Mouse (Mus musculus) stomach, postnatal 0 days (tissue): ENCODE data around the gene Stxbp4. TPM values are rescaled to one million over a fixed set of nuclear protein-coding genes. Genes with fewer than 3 reads are reported as not detected.

Source experiments
- ATAC-seq: fragments of 200-750 bp; cut with Nextera tagmentation; 2 replicates; pipeline ENCODE4 v1.8.0; 2017; ENCODE audit not compliant: low FRiP score, low TSS enrichment
- DNase-seq: peaks from one replicate; pipeline ENCODE4 v3.0.0-alpha.2; 2016; ENCODE audit warnings: low spot score
- H3K27ac ChIP-seq: fragments of 300-500 bp; sonication (generic); replicated peaks from 2 replicates; pipeline ENCODE4 v1.5.1; 2014; ENCODE audit warnings: mild to moderate bottlenecking, control low read depth
- H3K27me3 ChIP-seq: fragments of 300-500 bp; sonication (generic); 2 replicates; pipeline ENCODE4 v1.6.1; 2014; ENCODE audit warnings: low read length; ENCODE audit not compliant: control insufficient read depth, insufficient read depth
- H3K36me3 ChIP-seq: fragments of 300-500 bp; sonication (generic); 2 replicates; pipeline ENCODE4 v1.6.1; 2014; ENCODE audit warnings: low read length, mixed read lengths; ENCODE audit not compliant: control insufficient read depth, insufficient read depth
- H3K4me1 ChIP-seq: fragments of 300-500 bp; sonication (generic); replicated peaks from 2 replicates; pipeline ENCODE4 v1.6.1; 2014; ENCODE audit warnings: antibody characterized with exemption; ENCODE audit not compliant: control insufficient read depth, insufficient read depth
- H3K4me2 ChIP-seq: fragments of 300-500 bp; sonication (generic); replicated peaks from 2 replicates; pipeline ENCODE4 v1.6.1; 2014; ENCODE audit warnings: low read depth, mild to moderate bottlenecking, control low read depth, moderate library complexity
- H3K4me3 ChIP-seq: fragments of 300-500 bp; sonication (generic); 2 replicates; pipeline ENCODE4 v1.5.1; 2014; ENCODE audit warnings: low read depth, low read length, control low read depth
- H3K9ac ChIP-seq: fragments of 300-500 bp; sonication (generic); 2 replicates; pipeline ENCODE4 v1.6.1; 2014; ENCODE audit warnings: mild to moderate bottlenecking, low read length, control low read depth, mixed read lengths
- H3K9me3 ChIP-seq: fragments of 300-500 bp; sonication (generic); 2 replicates; pipeline ENCODE4 v1.6.1; 2016; ENCODE audit warnings: low read length; ENCODE audit not compliant: control insufficient read depth
- CTCF ChIP-seq: IDR thresholded peaks from 2 replicates; pipeline ENCODE4 v1.5.1; 2016; ENCODE audit warnings: antibody characterized with exemption, low read depth, mild to moderate bottlenecking, moderate library complexity
- EP300 ChIP-seq: optimal IDR thresholded peaks from 2 replicates; pipeline ENCODE3; 2016; ENCODE audit warnings: antibody characterized with exemption
- WGBS: fragments of 180-500 bp; shearing (Covaris S2); extraction: QIAGEN DNeasy Blood & Tissue Kit; methylation state at CpG from one replicate; pipeline ENCODE4 v1.1.7; 2014; 5-methylcytosine and 5-hydroxymethylcytosine counted together
- polyA plus RNA-seq: library from polyadenylated mRNA; unstranded; fragments of >200 nt; fragmentation: Nextera tagmentation; extraction: Ambion mirVana; gene quantifications from 2 replicates; pipeline ENCODE4 v1.2.1, GENCODE M21; 2015

The Stxbp4 gene
- polyA plus RNA-seq, 1 experiment from 2014 or later, result 2.7 TPM

GRCm38 (mm10) chr11:90666916-90667315, 29.0 kb upstream of the Stxbp4 start:
- ATAC-seq (no peak), DNase-seq (no peak)
- Histone ChIP-seq H3K27me3 (no peaks in the 10 kb centered on the region), H3K9ac (no peak overlapping the region), H3K4me3 (no peak overlapping the region), H3K4me2 (no peak overlapping the region), H3K4me1 (peaks cover 11% of the 10 kb centered on the region; the same call in 1 of the 2 replicates), H3K27ac (peak overlapping the region; percentile 76), H3K9me3 (no peaks in the 10 kb centered on the region), H3K36me3 (no peaks in the 10 kb centered on the region)
- no peak for TF ChIP-seq CTCF
- no peak for TF ChIP-seq EP300
- WGBS, result 75% methylated on average over 4 of the region's 4 CpGs

DNA sequence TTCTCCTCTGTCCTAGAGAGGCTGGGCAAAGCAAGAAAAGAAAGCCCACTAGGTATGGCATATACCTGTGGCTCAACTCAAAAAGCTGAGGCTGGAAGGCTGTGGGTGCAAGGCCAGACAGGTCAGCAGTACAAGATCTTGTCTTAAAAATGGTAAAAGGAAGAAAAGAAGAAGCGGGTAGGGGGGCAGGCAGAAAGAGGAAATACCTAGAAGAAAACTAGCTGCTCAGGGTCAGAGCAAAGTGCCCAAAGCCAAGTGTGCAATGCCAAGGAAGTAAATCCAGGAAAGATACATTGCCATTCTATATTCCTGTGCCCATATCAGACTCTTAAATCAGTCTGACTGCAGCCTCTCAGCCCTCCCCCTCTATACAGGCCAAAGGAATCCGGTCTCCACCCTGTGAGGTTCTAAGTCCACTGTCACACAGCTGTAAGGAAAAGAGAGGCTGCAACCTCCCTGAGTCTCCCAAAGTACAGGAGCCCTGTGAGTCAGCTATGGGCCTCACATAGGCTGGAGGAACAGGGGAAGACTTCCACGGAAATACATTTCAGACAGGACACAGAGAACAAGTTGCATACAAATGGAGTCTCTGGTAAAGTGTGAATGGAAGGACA, 28.4 kb upstream of the Stxbp4 start:
- TF ChIP-seq EP300 (no peak), CTCF (no peak)
- peak overlapping the region; percentile 76 for H3K27ac ChIP-seq
- H3K36me3 ChIP-seq, result no peaks in the 10 kb centered on the region
- DNase-seq (peak; percentile 31), ATAC-seq (peak; percentile 88)
- H3K9ac ChIP-seq, result no peak overlapping the region
- 41% methylated on average over 3 of the region's 3 CpGs for WGBS
- H3K4me1 ChIP-seq, result peaks cover 11% of the 10 kb centered on the region; the same call in 1 of the 2 replicates
- no peaks in the 10 kb centered on the region for H3K27me3 ChIP-seq
- H3K9me3 ChIP-seq, result no peaks in the 10 kb centered on the region
- H3K4me3 ChIP-seq, result no peak overlapping the region
- no peak overlapping the region for H3K4me2 ChIP-seq

DNA sequence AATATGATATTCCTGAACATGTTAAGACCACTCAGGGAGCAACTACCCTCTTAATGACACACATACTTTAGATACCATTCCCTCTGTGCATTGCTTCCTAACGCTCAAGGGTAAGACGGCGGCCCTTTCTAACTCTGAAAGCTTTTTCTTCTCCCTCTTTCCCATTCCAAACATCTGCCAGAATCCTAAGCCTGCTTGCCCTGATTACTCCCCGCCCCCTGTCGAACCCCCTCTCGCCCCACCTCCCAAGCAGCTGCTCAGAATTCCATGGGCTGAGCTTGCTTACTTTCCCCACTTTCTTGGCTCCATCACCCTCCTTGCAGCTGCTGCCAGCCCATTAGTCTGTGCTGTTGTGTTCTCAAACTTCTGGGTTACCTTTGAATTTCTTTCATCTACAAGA, 27.3 kb upstream of the Stxbp4 start:
- Histone ChIP-seq H3K9ac (no peak overlapping the region), H3K27ac (peak overlapping the region; percentile 75), H3K4me3 (no peak overlapping the region), H3K27me3 (no peaks in the 10 kb centered on the region), H3K4me1 (peaks cover 11% of the 10 kb centered on the region; the same call in 1 of the 2 replicates), H3K36me3 (0 out of 2 replicates have a peak, but pooled peaks cover 5% of the 10 kb centered on the region), H3K9me3 (no peaks in the 10 kb centered on the region), H3K4me2 (peak overlapping the region; percentile 40)
- no peak for ATAC-seq
- DNase-seq, result peak; percentile 47
- 14% methylated on average over 6 of the region's 6 CpGs for WGBS
- no peak for TF ChIP-seq EP300
- no peak for TF ChIP-seq CTCF

- ATAC-seq, result no peak; the same call in 1 of the 2 replicates
- Histone ChIP-seq H3K4me2 (peak overlapping the region; percentile 40; the same call in 1 of the 2 replicates), H3K27me3 (no peaks in the 10 kb centered on the region), H3K36me3 (0 out of 2 replicates have a peak, but pooled peaks cover 5% of the 10 kb centered on the region), H3K9me3 (no peaks in the 10 kb centered on the region), H3K9ac (0 out of 2 replicates have a peak overlapping the region, but pooled peaks have one; percentile 8), H3K27ac (peak overlapping the region; percentile 75), H3K4me1 (peaks cover 11% of the 10 kb centered on the region; the same call in 1 of the 2 replicates), H3K4me3 (no peak overlapping the region)
- TF ChIP-seq EP300, result no peak
- TF ChIP-seq CTCF, result no peak
- no peak for DNase-seq
- WGBS, result 8% methylated on average over 8 of the region's 8 CpGs
Measured at GRCm38 (mm10) chr11:90664345-90664986, 26.6 kb upstream of the Stxbp4 start.

- no peak overlapping the region for H3K9ac ChIP-seq
- no peaks in the 10 kb centered on the region for H3K27me3 ChIP-seq
- ATAC-seq (no peak), DNase-seq (no peak)
- 57% methylated on average over 5 of the region's 5 CpGs for WGBS
- H3K4me3 ChIP-seq, result no peak overlapping the region
- peak overlapping the region; percentile 75; the same call in 1 of the 2 replicates for H3K27ac ChIP-seq
- H3K9me3 ChIP-seq, result no peaks in the 10 kb centered on the region
- TF ChIP-seq EP300 (no peak), CTCF (no peak)
- H3K4me2 ChIP-seq, result no peak overlapping the region
- peaks cover 11% of the 10 kb centered on the region; the same call in 1 of the 2 replicates for H3K4me1 ChIP-seq
- H3K36me3 ChIP-seq, result 0 out of 2 replicates have a peak, but pooled peaks cover 5% of the 10 kb centered on the region
Measured at GRCm38 (mm10) chr11:90663618-90664297, 25.9 kb upstream of the Stxbp4 start.
